In the genomic region with DNA sequence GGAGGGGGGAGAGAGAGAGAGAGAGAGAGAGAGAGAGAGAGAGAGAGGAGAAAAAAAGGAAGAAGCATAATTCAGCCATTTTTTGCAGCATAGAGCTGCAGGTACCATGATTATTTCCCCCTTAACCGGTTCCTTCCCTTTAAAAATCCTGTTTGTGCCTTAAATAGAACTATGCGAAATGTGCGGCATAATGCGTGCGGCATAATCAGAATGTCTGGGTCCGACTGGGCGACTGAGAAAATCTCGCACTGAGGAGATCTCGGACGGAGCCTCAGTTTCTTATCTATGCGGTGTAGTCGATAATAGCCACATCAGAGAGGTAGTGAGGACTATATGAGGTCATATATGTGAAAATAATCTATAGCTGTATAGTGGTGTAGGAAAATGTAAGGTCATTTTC, we compare ENCODE assay signal across 8 mouse cellular contexts. TPM values are rescaled to one million over a fixed set of nuclear protein-coding genes. Genes with fewer than 3 reads are reported as not detected.
DNase-seq lines count a peak whose midpoint lies in the region; ATAC-seq and TF ChIP-seq lines count a peak whose summit lies in the region.

No protein-coding gene starts in this region.

- DNase-seq in gastrocnemius, adult 2 months, result no peak
- no peak for DNase-seq in gastrocnemius, postnatal 10 days
- DNase-seq in thymus, postnatal 14 days, result peak; percentile 4
- DNase-seq in thymus, postnatal 36 days, result no peak
- DNase-seq in limb, embryonic 11.5 days (ENCODE audit: low spot score), result no peak
- DNase-seq in ovary, postnatal 36 days (ENCODE audit: low spot score), result no peak
- DNase-seq in layer of hippocampus, adult 9-11 months, result no peak

- H3K9ac ChIP-seq in limb, embryonic 11.5 days (ENCODE audit: low read length), result peak overlapping the region; percentile 72; the same call in 1 of the 2 replicates
- peak overlapping the region; percentile 57; the same call in 1 of the 2 replicates for H3K9ac ChIP-seq in neural tube, embryonic 14.5 days (replicated peaks; ENCODE audit: low read depth, low read length)

- H3K27me3 ChIP-seq in limb, embryonic 11.5 days (ENCODE audit: control insufficient read depth, insufficient read depth, low read length), result peaks cover 16% of the 10 kb centered on the region
- peaks cover 15% of the 10 kb centered on the region for H3K27me3 ChIP-seq in neural tube, embryonic 14.5 days (ENCODE audit: control insufficient read depth, insufficient read depth, low read length)

- H3K4me2 ChIP-seq in limb, embryonic 11.5 days (ENCODE audit: low read depth, severe bottlenecking), result peak overlapping the region; percentile 47
- H3K4me2 ChIP-seq in neural tube, embryonic 14.5 days (ENCODE audit: low read depth, low read length), result peak overlapping the region; percentile 40

- ATAC-seq in limb, embryonic 11.5 days (ENCODE audit: insufficient number of reproducible peaks, low FRiP score, low TSS enrichment, low read depth), result no peak
- ATAC-seq in neural tube, embryonic 14.5 days (ENCODE audit: low read depth), result no peak

- H3K4me3 ChIP-seq in gastrocnemius, adult 2 months, result peak overlapping the region; percentile 84
- H3K4me3 ChIP-seq in limb, embryonic 11.5 days (ENCODE audit: low read depth, low read length), result peak overlapping the region; percentile 59
- peak overlapping the region; percentile 57 for H3K4me3 ChIP-seq in neural tube, embryonic 14.5 days (ENCODE audit: low read depth, low read length)

- no peaks in the 10 kb centered on the region for H3K9me3 ChIP-seq in limb, embryonic 11.5 days (ENCODE audit: control insufficient read depth, low read length)
- no peaks in the 10 kb centered on the region for H3K9me3 ChIP-seq in neural tube, embryonic 14.5 days (ENCODE audit: control insufficient read depth, low read length)

- H3K36me3 ChIP-seq in limb, embryonic 11.5 days (ENCODE audit: control insufficient read depth, insufficient read depth, low read length), result no peaks in the 10 kb centered on the region
- H3K36me3 ChIP-seq in neural tube, embryonic 14.5 days (ENCODE audit: control insufficient read depth, insufficient read depth, low read length), result no peaks in the 10 kb centered on the region

- intact Hi-C loops in gastrocnemius, adult 2 months (cut with DNase I), result loop anchor here (5.0 kb wide), 1 partner anchor 132 kb away; a partner anchor contains a TSS

- no peaks in the 10 kb centered on the region for H3K4me1 ChIP-seq in limb, embryonic 11.5 days (ENCODE audit: control insufficient read depth, insufficient read depth, low read length)
- H3K4me1 ChIP-seq in neural tube, embryonic 14.5 days (ENCODE audit: control insufficient read depth, insufficient read depth, low read length), result no peaks in the 10 kb centered on the region

- 30% methylated on average over 12 of the region's 12 CpGs for WGBS in limb, embryonic 11.5 days
- 16% methylated on average over 12 of the region's 12 CpGs for WGBS in neural tube, embryonic 14.5 days

- TF ChIP-seq CTCF in gastrocnemius, adult 2 months (IDR thresholded peaks at IDR 0.05), result no peak

- peak overlapping the region; percentile 97; the same call in 1 of the 2 replicates for H3K27ac ChIP-seq in gastrocnemius, adult 2 months
- no peak overlapping the region for H3K27ac ChIP-seq in limb, embryonic 11.5 days (replicated peaks; ENCODE audit: low read depth, low read length)
- H3K27ac ChIP-seq in neural tube, embryonic 14.5 days (ENCODE audit: low read depth, low read length), result no peak overlapping the region

RNA-seq across cellular contexts. Expression of a gene that starts 1.2 kb away (rescaled TPM):
- total RNA-seq in gastrocnemius, adult 2 months (2021), result 1 to 10 TPM; 5.4 to 6.3 TPM
- total RNA-seq in gastrocnemius, postnatal 10 days (2021), result 10 to 100 TPM in 1 of 2 experiments, 1 to 10 TPM in 1; 4.6 to 11.1 TPM
- 8.7 and 9.7 TPM in 2 replicates for polyA plus RNA-seq in limb, embryonic 11.5 days (2014; fragmentation: Nextera tagmentation; extraction: Ambion mirVana)
- 12.3 and 14.7 TPM in 2 replicates for polyA plus RNA-seq in neural tube, embryonic 14.5 days (2014; fragmentation: Nextera tagmentation; extraction: Ambion mirVana)

RNA-seq across cellular contexts. Expression of a gene that starts 22.9 kb away (rescaled TPM):
- total RNA-seq in gastrocnemius, adult 2 months (2021), result 100 to 1,000 TPM in 1 of 2 experiments, 10 to 100 TPM in 1; 71.7 to 129 TPM
- total RNA-seq in gastrocnemius, postnatal 10 days (2021), result 100 to 1,000 TPM in 1 of 2 experiments, 10 to 100 TPM in 1; 94.5 to 142 TPM
- polyA plus RNA-seq in limb, embryonic 11.5 days (2014; fragmentation: Nextera tagmentation; extraction: Ambion mirVana), result 108 and 120 TPM in 2 replicates
- polyA plus RNA-seq in neural tube, embryonic 14.5 days (2014; fragmentation: Nextera tagmentation; extraction: Ambion mirVana), result 96.2 and 122 TPM in 2 replicates
